Mouse (Mus musculus) ovary, adult 10 weeks (tissue): ENCODE measurements around the gene Nkx6-2. TPM values are rescaled to one million over a fixed set of nuclear protein-coding genes. Genes with fewer than 3 reads are reported as not detected.

Experiments used
- polyA plus RNA-seq: library from polyadenylated mRNA; stranded (reverse); fragments of 350-450 nt; fragmentation: Illumina TruSeq; extraction: RNeasy Lipid Tissue Mini Kit (QIAGEN cat#74804); gene quantifications from one replicate; pipeline ENCODE4 v1.2.3, GENCODE M21; 2014

Gene Nkx6-2
- polyA plus RNA-seq = not detected

GRCm38 (mm10) chr7:139582595-139582994, at the start of gene Nkx6-2:
TSS of gene Nkx6-2 (minus strand) at chr7:139582797.

Other genes starting within 250 kb of the Nkx6-2 start
- 36.6 TPM for gene Inpp5a, start 193.7 kb downstream of the Nkx6-2 start, polyA plus RNA-seq
- 1.1 TPM for gene Cfap46, start 101.0 kb upstream of the Nkx6-2 start, polyA plus RNA-seq